Mouse (Mus musculus) stomach, postnatal 0 days (tissue): ENCODE measurements around the gene Shroom3. TPM values are rescaled to one million over a fixed set of nuclear protein-coding genes. Genes with fewer than 3 reads are reported as not detected.

Source experiments
- ATAC-seq: fragments of 200-750 bp; cut with Nextera tagmentation; 2 replicates; pipeline ENCODE4 v1.8.0; 2017; ENCODE audit not compliant: low FRiP score, low TSS enrichment
- DNase-seq: peaks from one replicate; pipeline ENCODE4 v3.0.0-alpha.2; 2016; ENCODE audit warnings: low spot score
- H3K27ac ChIP-seq: fragments of 300-500 bp; sonication (generic); replicated peaks from 2 replicates; pipeline ENCODE4 v1.5.1; 2014; ENCODE audit warnings: mild to moderate bottlenecking, control low read depth
- H3K27me3 ChIP-seq: fragments of 300-500 bp; sonication (generic); 2 replicates; pipeline ENCODE4 v1.6.1; 2014; ENCODE audit warnings: low read length; ENCODE audit not compliant: control insufficient read depth, insufficient read depth
- H3K36me3 ChIP-seq: fragments of 300-500 bp; sonication (generic); 2 replicates; pipeline ENCODE4 v1.6.1; 2014; ENCODE audit warnings: low read length, mixed read lengths; ENCODE audit not compliant: control insufficient read depth, insufficient read depth
- H3K4me1 ChIP-seq: fragments of 300-500 bp; sonication (generic); replicated peaks from 2 replicates; pipeline ENCODE4 v1.6.1; 2014; ENCODE audit warnings: antibody characterized with exemption; ENCODE audit not compliant: control insufficient read depth, insufficient read depth
- H3K4me2 ChIP-seq: fragments of 300-500 bp; sonication (generic); replicated peaks from 2 replicates; pipeline ENCODE4 v1.6.1; 2014; ENCODE audit warnings: low read depth, mild to moderate bottlenecking, control low read depth, moderate library complexity
- H3K4me3 ChIP-seq: fragments of 300-500 bp; sonication (generic); 2 replicates; pipeline ENCODE4 v1.5.1; 2014; ENCODE audit warnings: low read depth, low read length, control low read depth
- H3K9ac ChIP-seq: fragments of 300-500 bp; sonication (generic); 2 replicates; pipeline ENCODE4 v1.6.1; 2014; ENCODE audit warnings: mild to moderate bottlenecking, low read length, control low read depth, mixed read lengths
- H3K9me3 ChIP-seq: fragments of 300-500 bp; sonication (generic); 2 replicates; pipeline ENCODE4 v1.6.1; 2016; ENCODE audit warnings: low read length; ENCODE audit not compliant: control insufficient read depth
- CTCF ChIP-seq: IDR thresholded peaks from 2 replicates; pipeline ENCODE4 v1.5.1; 2016; ENCODE audit warnings: antibody characterized with exemption, low read depth, mild to moderate bottlenecking, moderate library complexity
- EP300 ChIP-seq: optimal IDR thresholded peaks from 2 replicates; pipeline ENCODE3; 2016; ENCODE audit warnings: antibody characterized with exemption
- WGBS: fragments of 180-500 bp; shearing (Covaris S2); extraction: QIAGEN DNeasy Blood & Tissue Kit; methylation state at CpG from one replicate; pipeline ENCODE4 v1.1.7; 2014; 5-methylcytosine and 5-hydroxymethylcytosine counted together
- polyA plus RNA-seq: library from polyadenylated mRNA; unstranded; fragments of >200 nt; fragmentation: Nextera tagmentation; extraction: Ambion mirVana; gene quantifications from 2 replicates; pipeline ENCODE4 v1.2.1, GENCODE M21; 2015

The Shroom3 gene
- polyA plus RNA-seq, 1 experiment from 2014 or later, result 11.4 TPM

DNA sequence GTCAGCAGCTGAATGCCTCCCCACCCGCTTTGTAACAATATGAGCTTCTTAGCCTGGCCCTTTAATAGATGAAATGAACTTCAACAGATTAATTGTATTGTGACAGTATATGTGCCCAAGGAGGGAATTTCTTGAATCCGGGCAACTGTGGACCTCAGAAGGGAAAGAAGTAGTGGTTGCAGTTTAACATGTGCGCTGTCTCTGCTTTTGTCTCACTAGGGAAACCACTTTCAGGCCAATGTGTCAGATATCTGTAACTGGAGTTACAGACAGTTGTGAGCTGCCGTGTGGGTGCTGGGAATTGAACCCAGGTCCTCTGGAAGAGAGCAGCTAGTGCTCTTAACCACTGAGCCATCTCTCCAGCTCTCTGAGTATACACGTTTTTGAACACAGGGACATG, 130.3 kb downstream of the Shroom3 start:
- H3K9ac ChIP-seq, result no peak overlapping the region
- ATAC-seq, result no peak
- no peak for DNase-seq
- H3K4me3 ChIP-seq, result no peak overlapping the region
- peaks cover 7% of the 10 kb centered on the region; the same call in 1 of the 2 replicates for H3K4me1 ChIP-seq
- TF ChIP-seq CTCF, result no peak
- no peak for TF ChIP-seq EP300
- H3K27ac ChIP-seq, result no peak overlapping the region
- H3K36me3 ChIP-seq, result no peaks in the 10 kb centered on the region
- WGBS, result 77% methylated on average over 5 of the region's 5 CpGs
- H3K27me3 ChIP-seq, result no peaks in the 10 kb centered on the region
- H3K9me3 ChIP-seq, result no peaks in the 10 kb centered on the region
- no peak overlapping the region for H3K4me2 ChIP-seq

DNA sequence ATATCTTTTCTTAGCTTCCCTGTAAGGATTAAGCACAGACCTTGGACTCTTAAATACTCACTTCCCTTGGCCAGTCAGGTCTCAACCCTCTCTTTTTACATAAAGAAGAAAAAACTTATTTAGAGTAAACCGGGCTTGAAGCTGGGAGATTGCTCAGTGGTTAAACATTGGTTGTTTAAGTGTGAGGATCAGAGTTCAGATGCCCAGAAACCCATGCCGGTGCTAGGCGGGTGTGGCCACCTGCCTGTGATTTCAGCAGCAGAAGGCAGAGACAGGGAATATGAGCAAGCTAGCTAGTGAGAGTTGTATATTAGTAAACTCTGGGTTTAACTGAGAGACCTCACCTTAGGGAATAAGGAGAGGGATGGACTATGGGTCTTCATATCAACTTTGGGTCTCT, 131.4 kb downstream of the Shroom3 start:
- Histone ChIP-seq H3K27me3 (no peaks in the 10 kb centered on the region), H3K4me2 (no peak overlapping the region), H3K9me3 (no peaks in the 10 kb centered on the region), H3K9ac (no peak overlapping the region), H3K36me3 (no peaks in the 10 kb centered on the region), H3K4me3 (no peak overlapping the region), H3K4me1 (peaks cover 7% of the 10 kb centered on the region; the same call in 1 of the 2 replicates), H3K27ac (no peak overlapping the region)
- no peak for TF ChIP-seq EP300
- TF ChIP-seq CTCF, result no peak
- WGBS, result 56% methylated on average over 3 of the region's 3 CpGs
- DNase-seq (peak; percentile 52), ATAC-seq (0 out of 2 replicates have a peak, but pooled peaks have one; percentile 24)

DNA sequence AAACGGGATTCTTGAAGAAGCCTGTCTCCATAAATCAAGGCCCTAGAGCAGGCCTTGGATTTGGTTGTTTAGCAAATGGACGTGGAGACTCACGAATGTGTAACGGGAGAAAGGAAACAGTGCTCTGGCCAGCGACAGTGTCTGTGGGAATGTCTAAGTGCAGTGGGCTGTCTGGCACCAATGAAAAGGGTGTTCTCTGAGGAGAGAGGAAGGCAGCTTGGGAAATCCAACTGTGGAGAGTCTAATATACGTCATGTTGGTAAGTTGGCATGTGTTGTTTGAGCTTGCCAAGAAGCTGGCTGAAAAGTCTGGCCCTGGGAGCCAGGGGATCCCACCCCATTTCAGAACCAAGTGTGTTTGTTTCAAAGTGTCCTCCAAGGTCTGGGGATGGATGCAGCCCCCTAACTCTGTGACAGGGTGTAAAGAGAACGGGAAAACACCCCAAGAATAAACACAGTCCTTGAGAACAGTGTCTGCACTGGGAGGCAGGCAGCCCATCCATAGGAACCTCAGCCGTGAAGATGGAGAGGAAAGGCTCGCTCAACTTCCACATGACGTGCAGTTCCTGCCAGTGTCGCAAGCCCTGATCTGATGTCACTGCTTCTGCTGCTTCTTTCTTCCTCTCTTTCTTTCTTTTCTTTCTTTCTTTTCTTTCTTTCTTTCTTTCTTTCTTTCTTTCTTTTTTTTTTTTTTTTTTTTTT, 134.0 kb downstream of the Shroom3 start:
- 57% methylated on average over 11 of the region's 11 CpGs for WGBS
- H3K9me3 ChIP-seq, result no peaks in the 10 kb centered on the region
- H3K9ac ChIP-seq, result no peak overlapping the region
- ATAC-seq (no peak), DNase-seq (no peak)
- no peak overlapping the region for H3K4me3 ChIP-seq
- no peaks in the 10 kb centered on the region for H3K27me3 ChIP-seq
- H3K36me3 ChIP-seq, result no peaks in the 10 kb centered on the region
- TF ChIP-seq EP300, result no peak
- no peak for TF ChIP-seq CTCF
- no peak overlapping the region for H3K4me2 ChIP-seq
- H3K27ac ChIP-seq, result no peak overlapping the region
- H3K4me1 ChIP-seq, result 0 out of 2 replicates have a peak, but pooled peaks cover 2% of the 10 kb centered on the region

DNA sequence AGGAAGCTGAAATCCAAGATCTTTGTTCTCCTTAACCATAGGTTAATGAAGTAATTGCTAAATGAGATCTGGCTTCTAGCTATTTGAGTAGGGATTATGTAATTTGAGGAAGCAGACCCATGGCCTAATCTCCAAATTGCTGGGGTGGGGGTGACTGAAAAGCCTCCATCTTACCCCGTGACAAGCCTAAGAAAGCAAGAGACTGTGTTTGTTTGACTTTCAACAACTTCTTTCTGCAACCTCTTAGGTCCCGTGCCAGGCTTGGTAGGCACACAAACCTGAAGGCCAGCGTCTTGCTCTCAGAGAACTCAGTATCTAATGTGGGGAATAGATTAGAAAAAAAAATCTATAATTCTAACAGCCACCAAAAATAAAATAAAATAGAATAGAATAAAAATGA, 138.1 kb downstream of the Shroom3 start:
- no peak overlapping the region for H3K27ac ChIP-seq
- no peak for TF ChIP-seq EP300
- no peak for TF ChIP-seq CTCF
- H3K4me2 ChIP-seq, result no peak overlapping the region
- 63% methylated on average over 3 of the region's 3 CpGs for WGBS
- H3K4me3 ChIP-seq, result no peak overlapping the region
- H3K9me3 ChIP-seq, result no peaks in the 10 kb centered on the region
- no peak for DNase-seq
- no peak for ATAC-seq
- H3K9ac ChIP-seq, result no peak overlapping the region
- 0 out of 2 replicates have a peak, but pooled peaks cover 2% of the 10 kb centered on the region for H3K4me1 ChIP-seq
- H3K27me3 ChIP-seq, result no peaks in the 10 kb centered on the region
- no peaks in the 10 kb centered on the region for H3K36me3 ChIP-seq

DNA sequence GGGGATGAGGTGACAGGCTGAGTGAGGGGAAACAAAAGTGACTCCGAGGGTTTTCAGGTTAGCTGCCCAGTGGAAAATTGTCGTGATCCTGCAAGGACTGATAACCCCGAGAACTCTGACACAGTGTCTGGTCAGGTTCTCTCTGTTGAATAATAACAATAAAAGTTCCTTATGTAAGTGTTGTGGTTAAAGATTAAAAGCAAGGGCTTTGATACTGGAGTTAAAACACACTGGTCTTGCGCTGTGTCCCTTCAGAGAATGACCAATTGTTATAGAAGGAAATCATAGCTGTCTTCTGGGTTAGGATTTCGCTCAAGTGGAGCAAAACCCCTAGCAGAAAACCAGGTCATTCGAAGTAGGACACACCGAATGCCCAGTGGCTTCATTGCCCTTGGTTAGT, 140.3 kb downstream of the Shroom3 start:
- DNase-seq (no peak), ATAC-seq (no peak)
- Histone ChIP-seq H3K4me1 (no peaks in the 10 kb centered on the region), H3K36me3 (no peaks in the 10 kb centered on the region), H3K4me3 (no peak overlapping the region), H3K27me3 (no peaks in the 10 kb centered on the region), H3K9ac (no peak overlapping the region), H3K4me2 (no peak overlapping the region), H3K9me3 (no peaks in the 10 kb centered on the region), H3K27ac (no peak overlapping the region)
- TF ChIP-seq CTCF, result no peak
- TF ChIP-seq EP300, result no peak
- WGBS, result 70% methylated on average over 7 of the region's 7 CpGs

DNA sequence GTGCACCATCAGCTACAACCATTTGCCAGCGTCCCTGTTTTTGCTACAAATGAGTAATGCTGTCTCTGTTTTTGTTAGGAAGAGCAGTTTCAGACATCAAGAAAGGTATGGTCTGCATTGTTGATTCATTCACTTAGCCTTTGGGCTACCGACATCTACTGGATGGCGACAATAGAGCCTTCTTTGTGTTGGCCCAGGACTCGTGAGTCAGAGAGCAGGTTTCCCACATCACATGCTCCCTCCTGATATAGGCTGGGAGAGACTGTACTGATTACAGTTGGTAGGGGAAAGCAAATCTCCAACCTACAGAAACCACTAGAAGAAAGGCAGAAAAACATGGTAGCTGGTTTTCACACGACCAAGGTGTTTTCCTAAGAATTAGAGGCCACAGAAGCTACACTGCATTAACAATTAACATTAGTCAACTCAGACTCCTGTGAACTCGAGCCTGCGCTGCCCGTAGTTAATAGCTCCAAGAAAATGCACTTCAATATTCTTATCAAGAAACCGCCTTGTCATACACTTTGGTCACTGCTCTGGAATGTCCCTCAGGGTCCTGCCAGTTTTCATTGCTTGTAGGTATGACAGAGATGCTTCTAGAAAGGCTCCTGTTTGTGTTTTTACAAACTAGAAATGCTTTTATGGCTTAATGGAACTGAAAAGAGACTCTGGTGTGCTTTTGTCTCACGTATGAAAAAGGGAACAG, 141.2 kb downstream of the Shroom3 start:
- no peaks in the 10 kb centered on the region for H3K27me3 ChIP-seq
- H3K9ac ChIP-seq, result no peak overlapping the region
- H3K4me2 ChIP-seq, result no peak overlapping the region
- ATAC-seq (peak; percentile 79), DNase-seq (peak; percentile 48)
- 59% methylated on average over 10 of the region's 10 CpGs for WGBS
- H3K27ac ChIP-seq, result 0 out of 2 replicates have a peak overlapping the region, but pooled peaks have one; percentile 24
- no peak overlapping the region for H3K4me3 ChIP-seq
- TF ChIP-seq CTCF (peak; percentile 35), EP300 (no peak)
- H3K36me3 ChIP-seq, result no peaks in the 10 kb centered on the region
- H3K4me1 ChIP-seq, result no peaks in the 10 kb centered on the region
- H3K9me3 ChIP-seq, result no peaks in the 10 kb centered on the region
